Mouse (Mus musculus): ENCODE data around the gene Olfr961. TPM values are rescaled to one million over a fixed set of nuclear protein-coding genes. Genes with fewer than 3 reads are reported as not detected.

The Olfr961 gene
- total and polyA plus RNA-seq, 3 experiments, result 0.11 TPM; not detected in 2

GRCm38 (mm10) chr9:39647382-39647781 is 2.5 kb downstream of the Olfr961 start:
- no peaks in the 10 kb centered on the region for H3K9me3 ChIP-seq (replicated peaks)
- no peaks in the 10 kb centered on the region for H3K36me3 ChIP-seq (replicated peaks)
- H3K27me3 ChIP-seq (ENCODE audit: insufficient read depth, low read length), result no peaks in the 10 kb centered on the region
- no peak overlapping the region for H3K4me3 ChIP-seq (ENCODE audit: low read depth, low read length)
- TF ChIP-seq POLR2AphosphoS5 (IDR thresholded peaks at IDR 0.05; ENCODE audit: insufficient replicate concordance, low read depth, low read length), result no peak
- TF ChIP-seq GATA2 (IDR thresholded peaks at IDR 0.05; ENCODE audit: borderline replicate concordance, low read depth, low read length), result no peak
- DNase-seq (ENCODE audit: low spot score) (no peak), ATAC-seq (ENCODE audit: extremely low read depth, insufficient number of reproducible peaks, low FRiP score, poor library complexity, severe bottlenecking) (no peak)
- H3K4me1 ChIP-seq (ENCODE audit: insufficient read depth, low read depth, low read length), result no peaks in the 10 kb centered on the region

GRCm38 (mm10) chr9:39654756-39655396 is 10.0 kb downstream of the Olfr961 start:
- DNase-seq (ENCODE audit: low spot score) (no peak), ATAC-seq (ENCODE audit: extremely low read depth, insufficient number of reproducible peaks, low FRiP score, poor library complexity, severe bottlenecking) (no peak)
- H3K4me1 ChIP-seq (ENCODE audit: insufficient read depth, low read depth, low read length), result no peaks in the 10 kb centered on the region
- no peaks in the 10 kb centered on the region for H3K9me3 ChIP-seq (replicated peaks)
- H3K4me3 ChIP-seq (ENCODE audit: low read depth, low read length), result no peak overlapping the region
- no peak for TF ChIP-seq GATA1 (IDR thresholded peaks at IDR 0.05; ENCODE audit: borderline replicate concordance, low read length)
- no peaks in the 10 kb centered on the region for H3K36me3 ChIP-seq (replicated peaks)
- no peaks in the 10 kb centered on the region for H3K27me3 ChIP-seq (ENCODE audit: insufficient read depth, low read length)

GRCm38 (mm10) chr9:39666905-39667304 is 22.0 kb downstream of the Olfr961 start, which contains the start of gene Olfr963:
TSS of gene Olfr963 (plus strand) at chr9:39667205.
- TF ChIP-seq CTCF (IDR thresholded peaks at IDR 0.05; ENCODE audit: low read depth, low read length) (no peak), POLR2AphosphoS5 (IDR thresholded peaks at IDR 0.05; ENCODE audit: insufficient replicate concordance, low read depth, low read length) (no peak), GATA1 (IDR thresholded peaks at IDR 0.05; ENCODE audit: borderline replicate concordance, low read length) (no peak), TAL1 (conservative IDR thresholded peaks at IDR 0.05; ENCODE audit: low read depth, low read length) (no peak), GATA2 (IDR thresholded peaks at IDR 0.05; ENCODE audit: borderline replicate concordance, low read depth, low read length) (no peak)
- no peaks in the 10 kb centered on the region for H3K27me3 ChIP-seq (ENCODE audit: insufficient read depth, low read length)
- H3K4me1 ChIP-seq (ENCODE audit: insufficient read depth, low read depth, low read length), result no peaks in the 10 kb centered on the region
- no peaks in the 10 kb centered on the region for H3K36me3 ChIP-seq (replicated peaks)
- ATAC-seq (ENCODE audit: extremely low read depth, insufficient number of reproducible peaks, low FRiP score, poor library complexity, severe bottlenecking) (no peak), DNase-seq (ENCODE audit: low spot score) (no peak)
- no peak within 1 kb of the TSS for H3K4me3 ChIP-seq (ENCODE audit: low read depth, low read length)
- no peaks in the 10 kb centered on the region for H3K9me3 ChIP-seq (replicated peaks)

GRCm38 (mm10) chr9:39669723-39670122 is 24.8 kb downstream of the Olfr961 start:
- Histone ChIP-seq H3K4me3 (ENCODE audit: low read depth, low read length) (no peak overlapping the region), H3K9me3 (replicated peaks) (no peaks in the 10 kb centered on the region), H3K36me3 (replicated peaks) (no peaks in the 10 kb centered on the region), H3K4me1 (ENCODE audit: insufficient read depth, low read depth, low read length) (no peaks in the 10 kb centered on the region), H3K27me3 (ENCODE audit: insufficient read depth, low read length) (no peaks in the 10 kb centered on the region)
- no peak for ATAC-seq (ENCODE audit: extremely low read depth, insufficient number of reproducible peaks, low FRiP score, poor library complexity, severe bottlenecking)
- TF ChIP-seq TAL1 (conservative IDR thresholded peaks at IDR 0.05; ENCODE audit: low read depth, low read length) (no peak), CTCF (IDR thresholded peaks at IDR 0.05; ENCODE audit: low read depth, low read length) (no peak), POLR2AphosphoS5 (IDR thresholded peaks at IDR 0.05; ENCODE audit: insufficient replicate concordance, low read depth, low read length) (no peak), GATA1 (IDR thresholded peaks at IDR 0.05; ENCODE audit: borderline replicate concordance, low read length) (no peak), GATA2 (IDR thresholded peaks at IDR 0.05; ENCODE audit: borderline replicate concordance, low read depth, low read length) (no peak)
- DNase-seq (ENCODE audit: low spot score), result no peak

- no peaks in the 10 kb centered on the region for H3K9me3 ChIP-seq (replicated peaks)
- DNase-seq (ENCODE audit: low spot score), result no peak
- no peak for ATAC-seq (ENCODE audit: extremely low read depth, insufficient number of reproducible peaks, low FRiP score, poor library complexity, severe bottlenecking)
- no peaks in the 10 kb centered on the region for H3K36me3 ChIP-seq (replicated peaks)
- H3K4me1 ChIP-seq (ENCODE audit: insufficient read depth, low read depth, low read length), result no peaks in the 10 kb centered on the region
- no peaks in the 10 kb centered on the region for H3K27me3 ChIP-seq (ENCODE audit: insufficient read depth, low read length)
- no peak overlapping the region for H3K4me3 ChIP-seq (ENCODE audit: low read depth, low read length)
- no peak for TF ChIP-seq GATA1 (IDR thresholded peaks at IDR 0.05; ENCODE audit: borderline replicate concordance, low read length)
- no peak for TF ChIP-seq TAL1 (conservative IDR thresholded peaks at IDR 0.05; ENCODE audit: low read depth, low read length)
- TF ChIP-seq GATA2 (IDR thresholded peaks at IDR 0.05; ENCODE audit: borderline replicate concordance, low read depth, low read length), result no peak
- no peak for TF ChIP-seq POLR2AphosphoS5 (IDR thresholded peaks at IDR 0.05; ENCODE audit: insufficient replicate concordance, low read depth, low read length)
- TF ChIP-seq CTCF (IDR thresholded peaks at IDR 0.05; ENCODE audit: low read depth, low read length), result no peak
Observed at GRCm38 (mm10) chr9:39674820-39675219, 29.9 kb downstream of the Olfr961 start.

GRCm38 (mm10) chr9:39678557-39678956 is 33.7 kb downstream of the Olfr961 start:
- Histone ChIP-seq H3K9me3 (replicated peaks) (no peaks in the 10 kb centered on the region), H3K27me3 (ENCODE audit: insufficient read depth, low read length) (no peaks in the 10 kb centered on the region), H3K4me1 (ENCODE audit: insufficient read depth, low read depth, low read length) (no peaks in the 10 kb centered on the region), H3K36me3 (replicated peaks) (no peaks in the 10 kb centered on the region), H3K4me3 (ENCODE audit: low read depth, low read length) (no peak overlapping the region)
- ATAC-seq (ENCODE audit: extremely low read depth, insufficient number of reproducible peaks, low FRiP score, poor library complexity, severe bottlenecking), result no peak
- no peak for DNase-seq (ENCODE audit: low spot score)
- TF ChIP-seq GATA2 (IDR thresholded peaks at IDR 0.05; ENCODE audit: borderline replicate concordance, low read depth, low read length) (no peak), CTCF (IDR thresholded peaks at IDR 0.05; ENCODE audit: low read depth, low read length) (no peak), GATA1 (IDR thresholded peaks at IDR 0.05; ENCODE audit: borderline replicate concordance, low read length) (no peak), TAL1 (conservative IDR thresholded peaks at IDR 0.05; ENCODE audit: low read depth, low read length) (no peak), POLR2AphosphoS5 (IDR thresholded peaks at IDR 0.05; ENCODE audit: insufficient replicate concordance, low read depth, low read length) (no peak)

- Histone ChIP-seq H3K36me3 (replicated peaks) (no peaks in the 10 kb centered on the region), H3K4me1 (ENCODE audit: insufficient read depth, low read depth, low read length) (no peaks in the 10 kb centered on the region), H3K9me3 (replicated peaks) (no peaks in the 10 kb centered on the region), H3K4me3 (ENCODE audit: low read depth, low read length) (no peak overlapping the region), H3K27me3 (ENCODE audit: insufficient read depth, low read length) (no peaks in the 10 kb centered on the region)
- DNase-seq (ENCODE audit: low spot score) (no peak), ATAC-seq (ENCODE audit: extremely low read depth, insufficient number of reproducible peaks, low FRiP score, poor library complexity, severe bottlenecking) (no peak)
- TF ChIP-seq GATA1 (IDR thresholded peaks at IDR 0.05; ENCODE audit: borderline replicate concordance, low read length) (no peak), CTCF (IDR thresholded peaks at IDR 0.05; ENCODE audit: low read depth, low read length) (no peak), POLR2AphosphoS5 (IDR thresholded peaks at IDR 0.05; ENCODE audit: insufficient replicate concordance, low read depth, low read length) (no peak), TAL1 (conservative IDR thresholded peaks at IDR 0.05; ENCODE audit: low read depth, low read length) (no peak), GATA2 (IDR thresholded peaks at IDR 0.05; ENCODE audit: borderline replicate concordance, low read depth, low read length) (no peak)
Observed at GRCm38 (mm10) chr9:39679280-39679679, 34.4 kb downstream of the Olfr961 start.
